Mouse (Mus musculus): Measurements from ENCODE around the gene Ccdc188.
A peak's percentile ranks its signal among the peaks of the same experiment; 100 is the strongest.

GRCm38 (mm10) chr16:18210701-18211416 lies 6.8 kb upstream of the Ccdc188 start:
- TF ChIP-seq CTCF (IDR thresholded peaks at IDR 0.05; ENCODE audit: insufficient read depth, low read depth, low read length), result peak; percentile 34; the same call in 1 of the 2 replicates
- TF ChIP-seq POLR2A (IDR thresholded peaks at IDR 0.05; ENCODE audit: insufficient read depth, low read depth, low read length), result no peak

All from olfactory bulb, adult 2 months (tissue).